Mouse (Mus musculus) liver, postnatal 0 days (tissue): ENCODE measurements around the gene Chd1l. TPM values are rescaled to one million over a fixed set of nuclear protein-coding genes. Genes with fewer than 3 reads are reported as not detected.

ENCODE experiments used
- ATAC-seq: fragments of 200-750 bp; cut with Nextera tagmentation; 2 replicates; pipeline ENCODE4 v1.8.0; 2017; ENCODE audit warnings: mild to moderate bottlenecking, moderate library complexity
- DNase-seq: peaks from one replicate; pipeline ENCODE4 v3.0.0-alpha.2; 2016
- H3K27ac ChIP-seq: fragments of 300-500 bp; sonication (generic); 2 replicates; pipeline ENCODE4 v1.5.1; 2014; ENCODE audit warnings: antibody characterized with exemption, moderate library complexity, mild to moderate bottlenecking, low read depth
- H3K27me3 ChIP-seq: fragments of 300-500 bp; sonication (generic); 2 replicates; pipeline ENCODE4 v1.6.1; 2014; ENCODE audit warnings: low read length, control low read depth, mixed read lengths; ENCODE audit not compliant: insufficient read depth
- H3K36me3 ChIP-seq: fragments of 300-500 bp; sonication (generic); replicated peaks from 2 replicates; pipeline ENCODE4 v1.6.1; 2014; ENCODE audit warnings: mild to moderate bottlenecking, control low read depth, low read length, moderate library complexity, mixed read lengths; ENCODE audit not compliant: insufficient read depth
- H3K4me1 ChIP-seq: fragments of 300-500 bp; sonication (generic); 2 replicates; pipeline ENCODE4 v1.6.1; 2014; ENCODE audit warnings: antibody characterized with exemption, mild to moderate bottlenecking, control low read depth; ENCODE audit not compliant: insufficient read depth
- H3K4me2 ChIP-seq: fragments of 300-500 bp; sonication (generic); 2 replicates; pipeline ENCODE4 v1.6.1; 2014; ENCODE audit warnings: low read depth, mild to moderate bottlenecking, low read length, moderate library complexity, mixed read lengths
- H3K4me3 ChIP-seq: fragments of 300-500 bp; sonication (generic); 2 replicates; pipeline ENCODE4 v1.5.1; 2014; ENCODE audit warnings: low read depth, low read length
- H3K9ac ChIP-seq: fragments of 300-500 bp; sonication (generic); replicated peaks from 2 replicates; pipeline ENCODE4 v1.6.1; 2014; ENCODE audit warnings: mild to moderate bottlenecking, moderate library complexity
- H3K9me3 ChIP-seq: fragments of 300-500 bp; sonication (generic); 2 replicates; pipeline ENCODE4 v1.6.1; 2016; ENCODE audit warnings: mild to moderate bottlenecking, control low read depth, low read length, mixed read lengths
- CTCF ChIP-seq: sonication (generic); IDR thresholded peaks from 2 replicates; pipeline ENCODE4 v1.5.1; 2016; ENCODE audit warnings: antibody characterized with exemption, low read depth
- EP300 ChIP-seq: IDR thresholded peaks from 2 replicates; pipeline ENCODE4 v1.6.1; 2016; ENCODE audit warnings: antibody characterized with exemption, low read depth, mild to moderate bottlenecking
- WGBS: fragments of 180-500 bp; shearing (Covaris S2); extraction: QIAGEN DNeasy Blood & Tissue Kit; methylation state at CpG from one replicate; pipeline ENCODE4 v1.1.7; 2014; ENCODE audit not compliant: insufficient replicate concordance; 5-methylcytosine and 5-hydroxymethylcytosine counted together
- polyA plus RNA-seq: library from polyadenylated mRNA; unstranded; fragments of >200 nt; fragmentation: Nextera tagmentation; extraction: Ambion mirVana; gene quantifications from 2 replicates; pipeline ENCODE4 v1.2.1, GENCODE M21; 2015

Gene Chd1l
- polyA plus RNA-seq, 1 experiment from 2014 or later = 7.1 TPM

DNA sequence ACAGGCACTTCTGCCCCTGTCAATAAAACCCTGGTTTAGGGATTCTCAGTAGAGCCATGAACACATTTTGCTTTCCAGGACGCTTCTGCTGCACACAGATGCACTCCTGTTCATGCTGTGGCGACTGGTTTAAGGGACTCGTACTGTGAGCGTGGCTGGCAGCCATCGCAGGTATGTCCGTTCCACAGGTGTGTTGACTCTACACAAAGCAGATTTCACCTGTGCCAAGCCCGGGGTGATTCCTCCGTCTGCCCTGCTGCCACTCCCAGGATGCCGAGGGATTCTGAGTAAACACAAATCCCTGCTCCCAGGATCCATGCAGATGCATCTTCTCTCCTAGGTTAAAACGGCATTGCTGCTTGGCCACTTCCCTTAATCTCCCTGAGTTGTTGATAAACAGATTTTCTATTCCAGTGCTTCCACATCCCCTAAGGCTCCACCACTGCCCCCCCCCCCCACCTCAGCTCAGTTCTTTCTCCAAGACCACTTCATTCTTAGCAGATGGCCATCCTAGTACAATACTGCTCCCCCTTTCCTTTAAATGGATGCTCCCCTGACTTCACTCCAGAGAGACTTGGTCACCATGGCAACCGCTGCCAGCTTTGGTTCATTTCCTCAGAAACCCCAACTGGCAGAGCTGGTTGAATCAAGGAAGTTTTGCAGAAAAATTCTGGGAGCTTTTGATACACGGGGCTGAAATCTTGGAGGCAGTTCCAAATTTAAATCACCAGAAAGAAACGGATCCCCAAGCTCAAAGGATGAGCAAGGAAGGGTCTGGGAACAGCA is 87.9 kb downstream of the Chd1l start:
- Histone ChIP-seq H3K4me3 (no peak overlapping the region), H3K4me1 (no peaks in the 10 kb centered on the region), H3K4me2 (no peak overlapping the region), H3K9ac (no peak overlapping the region), H3K36me3 (no peaks in the 10 kb centered on the region), H3K9me3 (no peaks in the 10 kb centered on the region), H3K27ac (no peak overlapping the region), H3K27me3 (no peaks in the 10 kb centered on the region)
- TF ChIP-seq EP300 (no peak), CTCF (no peak)
- ATAC-seq = no peak
- 66% methylated on average over 13 of the region's 13 CpGs for WGBS
- DNase-seq = no peak

DNA sequence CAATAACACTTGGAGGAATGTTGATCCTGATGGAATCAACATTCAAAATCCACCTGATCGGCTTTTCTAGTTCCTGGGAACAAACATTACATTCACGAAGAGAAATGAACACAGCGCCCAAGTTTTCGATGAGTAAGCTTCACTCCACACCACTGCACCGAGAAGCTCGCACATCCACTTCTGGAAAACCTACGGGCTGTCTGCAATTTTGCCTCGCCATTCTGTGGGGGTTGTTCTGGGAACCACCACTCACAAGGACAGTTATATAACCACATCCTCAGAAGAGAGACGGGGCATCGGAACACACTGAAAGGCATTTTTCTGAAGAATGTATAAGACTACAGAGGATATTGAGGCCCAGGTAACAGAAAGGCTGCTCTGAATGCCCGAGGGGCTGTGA is 90.1 kb downstream of the Chd1l start:
- no peak overlapping the region for H3K27ac ChIP-seq
- H3K27me3 ChIP-seq = no peaks in the 10 kb centered on the region
- H3K4me1 ChIP-seq = no peaks in the 10 kb centered on the region
- DNase-seq = no peak
- ATAC-seq = no peak
- H3K4me2 ChIP-seq = no peak overlapping the region
- no peaks in the 10 kb centered on the region for H3K36me3 ChIP-seq
- no peaks in the 10 kb centered on the region for H3K9me3 ChIP-seq
- 89% methylated on average over 11 of the region's 11 CpGs for WGBS
- TF ChIP-seq CTCF = no peak
- TF ChIP-seq EP300 = no peak
- no peak overlapping the region for H3K9ac ChIP-seq
- H3K4me3 ChIP-seq = no peak overlapping the region

DNA sequence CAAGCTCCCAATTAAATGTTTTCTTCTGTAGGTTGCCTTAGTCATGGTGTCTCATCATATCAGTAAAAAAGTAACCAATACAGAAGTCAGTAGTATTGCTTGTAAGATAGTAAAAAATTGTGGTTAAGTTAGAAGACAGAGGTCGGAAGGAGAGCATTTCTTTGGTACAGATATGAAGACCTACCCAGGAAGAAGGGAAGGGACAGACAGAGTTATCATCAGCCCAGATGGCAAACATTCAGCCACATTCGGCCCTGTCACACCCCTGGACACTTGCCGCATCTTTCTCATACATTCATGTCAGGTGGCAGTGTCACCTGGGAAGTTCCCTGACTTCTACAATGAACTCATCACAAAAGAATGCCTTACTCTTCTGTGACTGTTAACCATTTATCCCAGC is 97.7 kb downstream of the Chd1l start:
- H3K9me3 ChIP-seq = no peaks in the 10 kb centered on the region
- DNase-seq = no peak
- WGBS = 64% methylated on average over 3 of the region's 3 CpGs

More for the DNA sequence above, 97.7 kb downstream of the Chd1l start:
- ATAC-seq = no peak
- H3K4me1 ChIP-seq = no peaks in the 10 kb centered on the region
- no peak overlapping the region for H3K9ac ChIP-seq
- H3K27ac ChIP-seq = no peak overlapping the region
- no peak overlapping the region for H3K4me2 ChIP-seq
- H3K36me3 ChIP-seq = no peaks in the 10 kb centered on the region
- no peaks in the 10 kb centered on the region for H3K27me3 ChIP-seq
- no peak for TF ChIP-seq CTCF
- TF ChIP-seq EP300 = no peak
- H3K4me3 ChIP-seq = no peak overlapping the region

Other genes starting within 250 kb of the Chd1l start
- gene Olfr1402, start 188.2 kb downstream of the Chd1l start, polyA plus RNA-seq = not detected in 2 replicates
- 67.6 and 82.4 TPM in 2 replicates for gene Fmo5, start 18.6 kb upstream of the Chd1l start, polyA plus RNA-seq
- 1.1 TPM in 2 replicates for gene Prkab2, start 48.0 kb upstream of the Chd1l start, polyA plus RNA-seq
- not detected in 2 replicates for gene Gm17651, start 64.5 kb upstream of the Chd1l start, polyA plus RNA-seq